ENCODE assay signal across 10 mouse cellular contexts in the genomic region with DNA sequence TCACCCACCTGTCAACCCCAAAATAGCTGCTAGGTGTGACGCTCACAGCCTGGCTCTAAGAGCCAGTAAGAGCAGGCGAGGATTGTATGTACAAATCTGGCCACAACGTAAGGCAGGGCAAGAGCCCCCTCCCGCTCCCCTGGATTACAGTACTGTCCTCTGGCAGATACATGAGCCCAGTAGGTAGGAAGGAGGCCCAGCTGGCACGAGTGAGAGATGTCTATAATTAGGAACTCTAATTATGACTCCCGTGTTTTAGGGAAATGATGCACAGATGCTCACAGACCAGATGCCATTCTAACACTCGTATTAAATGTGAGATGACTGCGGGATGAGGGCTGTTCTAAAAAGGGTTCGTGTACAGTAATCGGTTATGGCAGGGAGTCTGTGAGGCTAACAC. TPM values are rescaled to one million over a fixed set of nuclear protein-coding genes. Genes with fewer than 3 reads are reported as not detected.
DNase-seq lines count a peak whose midpoint lies in the region; ATAC-seq lines count a peak whose summit lies in the region.
"Had no signal": no experiment of that assay in that cellular context is flagged by ENCODE, and none has a peak within 500 bp of the region (broad histone marks: within the 10 kb centered on the region; RNA-seq: fewer than 3 reads in every experiment).

No protein-coding gene starts in this region.

- H3K9ac ChIP-seq in heart, embryonic 12.5 days, result no peak overlapping the region

- 71% methylated on average over 10 of the region's 10 CpGs for WGBS in heart, embryonic 12.5 days

- peak; percentile 44 for DNase-seq in heart, adult 8-10 months (ENCODE audit: low spot score)
- DNase-seq in brain, adult 2 months (ENCODE audit: low read depth, low spot score), result peak; percentile 90
- DNase-seq in cerebellum, adult 9-11 months, result peak; percentile 70
- peak; percentile 38 to 55 for DNase-seq in layer of hippocampus, adult 8-10 months (ENCODE audit: low spot score in 2 of 2)
- DNase-seq in adrenal gland, adult 18-20 months (ENCODE audit: low spot score in 2 of 2), result no peak
- DNase-seq in spleen, postnatal 4 days (ENCODE audit: low spot score in 2 of 2), result no peak
- DNase-seq in lung, postnatal 14 days, result no peak

- H3K36me3 ChIP-seq in heart, embryonic 12.5 days, result peaks cover 31% of the 10 kb centered on the region

- H3K9me3 ChIP-seq in heart, embryonic 12.5 days (replicated peaks), result no peaks in the 10 kb centered on the region

- no peak overlapping the region for H3K4me2 ChIP-seq in heart, embryonic 12.5 days

- no peak overlapping the region for H3K4me3 ChIP-seq in heart, embryonic 12.5 days

- no peak overlapping the region for H3K27ac ChIP-seq in heart, embryonic 12.5 days (ENCODE audit: poor library complexity, severe bottlenecking)
- H3K27ac ChIP-seq: macrophage had no signal

- peaks cover 20% of the 10 kb centered on the region for H3K4me1 ChIP-seq in heart, embryonic 12.5 days (replicated peaks)

- ATAC-seq in heart, embryonic 12.5 days (ENCODE audit: insufficient number of reproducible peaks, low FRiP score), result no peak
- ATAC-seq: inflammation-experienced regulatory T-cells, adult 6 months had no signal

- H3K27me3 ChIP-seq in heart, embryonic 12.5 days (replicated peaks), result no peaks in the 10 kb centered on the region

RNA-seq across cellular contexts. Expression of gene Bag2, which starts 6.3 kb away (rescaled TPM):
- total RNA-seq in heart, adult 8-10 months (2022), result 10 to 100 TPM; 34.4 to 43.4 (median 38.5) TPM
- 80.2 and 83.1 TPM in 2 replicates for polyA plus RNA-seq in heart, embryonic 12.5 days (2016; fragmentation: Nextera tagmentation; extraction: Ambion mirVana)
- total RNA-seq in layer of hippocampus, adult 8-10 months (2022), result 10 to 100 TPM in 2 of 4 experiments, 1 to 10 TPM in 2; 8.5 to 10.5 (median 9.5) TPM
- 10 to 100 TPM; 15.7 to 17.9 TPM for total RNA-seq in adrenal gland, adult 18-20 months (2021)

RNA-seq across cellular contexts. Expression of gene Rab23, which starts 31.6 kb away (rescaled TPM):
- 10 to 100 TPM in 1 of 4 experiments, 1 to 10 TPM in 3; 6.2 to 10.6 (median 6.8) TPM for total RNA-seq in heart, adult 8-10 months (2022)
- 14.7 and 18.9 TPM in 2 replicates for polyA plus RNA-seq in heart, embryonic 12.5 days (2016; fragmentation: Nextera tagmentation; extraction: Ambion mirVana)
- total RNA-seq in layer of hippocampus, adult 8-10 months (2022), result 10 to 100 TPM; 28.1 to 35.6 (median 33.3) TPM
- 10 to 100 TPM in 1 of 2 experiments, 1 to 10 TPM in 1; 8.3 to 13.5 TPM for total RNA-seq in adrenal gland, adult 18-20 months (2021)

Comparison
In these comparisons a context has a peak if more than half of its experiments do, and no peak if none do; other contexts are left out.
1. DNase-seq: peak in heart, adult 8-10 months (single experiment), brain, adult 2 months (single experiment), cerebellum, adult 9-11 months (single experiment) and layer of hippocampus, adult 8-10 months (2 of 2); none in adrenal gland, adult 18-20 months (0 of 2), spleen, postnatal 4 days (0 of 2) and lung, postnatal 14 days (single experiment).